Mouse (Mus musculus): ENCODE results near the gene Tub. TPM values are rescaled to one million over a fixed set of nuclear protein-coding genes. Genes with fewer than 3 reads are reported as not detected.

Gene Tub
- polyA plus RNA-seq, 1 experiment from 2014 or later = 0.11 TPM

GRCm38 (mm10) chr7:109072326-109072725 is 122.2 kb downstream of the Tub start:
- 53% methylated on average over 5 of the region's 5 CpGs for WGBS (ENCODE audit: insufficient replicate concordance)
- H3K27ac ChIP-seq (ENCODE audit: low read length) = no peak overlapping the region
- ATAC-seq (ENCODE audit: low read depth) = no peak
- no peak overlapping the region for H3K4me2 ChIP-seq (ENCODE audit: low read depth, low read length)
- H3K4me3 ChIP-seq (ENCODE audit: low read depth, low read length) = no peak overlapping the region
- H3K4me1 ChIP-seq (ENCODE audit: control insufficient read depth, low read depth, low read length) = no peaks in the 10 kb centered on the region
- H3K9me3 ChIP-seq (replicated peaks; ENCODE audit: control insufficient read depth, low read length) = no peaks in the 10 kb centered on the region
- H3K36me3 ChIP-seq (ENCODE audit: control insufficient read depth, insufficient read depth) = no peaks in the 10 kb centered on the region
- no peaks in the 10 kb centered on the region for H3K27me3 ChIP-seq (ENCODE audit: control insufficient read depth, insufficient read depth, low read depth, low read length)
- no peak overlapping the region for H3K9ac ChIP-seq (ENCODE audit: low read depth, low read length)

GRCm38 (mm10) chr7:109082269-109083112 is 132.4 kb downstream of the Tub start:
- H3K9me3 ChIP-seq (replicated peaks; ENCODE audit: control insufficient read depth, low read length) = no peaks in the 10 kb centered on the region
- peaks cover 24% of the 10 kb centered on the region for H3K27me3 ChIP-seq (ENCODE audit: control insufficient read depth, insufficient read depth, low read depth, low read length)
- no peak for ATAC-seq (ENCODE audit: low read depth)
- H3K9ac ChIP-seq (ENCODE audit: low read depth, low read length) = no peak overlapping the region
- WGBS (ENCODE audit: insufficient replicate concordance) = 17% methylated on average over 12 of the region's 12 CpGs
- peaks cover 4% of the 10 kb centered on the region for H3K4me1 ChIP-seq (ENCODE audit: control insufficient read depth, low read depth, low read length)
- peak overlapping the region; percentile 62 for H3K4me2 ChIP-seq (ENCODE audit: low read depth, low read length)
- H3K27ac ChIP-seq (ENCODE audit: low read length) = no peak overlapping the region
- H3K36me3 ChIP-seq (ENCODE audit: control insufficient read depth, insufficient read depth) = no peaks in the 10 kb centered on the region
- H3K4me3 ChIP-seq (ENCODE audit: low read depth, low read length) = peak overlapping the region; percentile 57

- Histone ChIP-seq H3K4me2 (ENCODE audit: low read depth, low read length) (peak within 1 kb of the TSS; percentile 62), H3K4me1 (ENCODE audit: control insufficient read depth, low read depth, low read length) (peaks cover 4% of the 10 kb centered on the region), H3K27ac (ENCODE audit: low read length) (no peak within 1 kb of the TSS), H3K4me3 (ENCODE audit: low read depth, low read length) (peak within 1 kb of the TSS; percentile 57), H3K27me3 (ENCODE audit: control insufficient read depth, insufficient read depth, low read depth, low read length) (peaks cover 24% of the 10 kb centered on the region), H3K9me3 (replicated peaks; ENCODE audit: control insufficient read depth, low read length) (no peaks in the 10 kb centered on the region), H3K9ac (ENCODE audit: low read depth, low read length) (no peak within 1 kb of the TSS), H3K36me3 (ENCODE audit: control insufficient read depth, insufficient read depth) (no peaks in the 10 kb centered on the region)
- 3% methylated on average over 50 of the region's 50 CpGs for WGBS (ENCODE audit: insufficient replicate concordance)
- ATAC-seq (ENCODE audit: low read depth) = 0 out of 2 replicates have a peak, but pooled peaks have one; percentile 24
Measured at GRCm38 (mm10) chr7:109083113-109083812, 133.1 kb downstream of the Tub start, which contains the start of gene Ric3. Ric3 (minus strand) TSS chr7:109083331.

GRCm38 (mm10) chr7:109083813-109084184 is 133.7 kb downstream of the Tub start:
- H3K36me3 ChIP-seq (ENCODE audit: control insufficient read depth, insufficient read depth) = no peaks in the 10 kb centered on the region
- H3K4me2 ChIP-seq (ENCODE audit: low read depth, low read length) = no peak overlapping the region
- peaks cover 4% of the 10 kb centered on the region for H3K4me1 ChIP-seq (ENCODE audit: control insufficient read depth, low read depth, low read length)
- H3K9me3 ChIP-seq (replicated peaks; ENCODE audit: control insufficient read depth, low read length) = no peaks in the 10 kb centered on the region
- 60% methylated on average over 4 of the region's 4 CpGs for WGBS (ENCODE audit: insufficient replicate concordance)
- H3K9ac ChIP-seq (ENCODE audit: low read depth, low read length) = no peak overlapping the region
- no peak overlapping the region for H3K4me3 ChIP-seq (ENCODE audit: low read depth, low read length)
- H3K27me3 ChIP-seq (ENCODE audit: control insufficient read depth, insufficient read depth, low read depth, low read length) = peaks cover 24% of the 10 kb centered on the region
- ATAC-seq (ENCODE audit: low read depth) = no peak
- H3K27ac ChIP-seq (ENCODE audit: low read length) = no peak overlapping the region

Other genes starting within 250 kb of the Tub start
- gene Olfr512, start 237.0 kb upstream of the Tub start, polyA plus RNA-seq (2015; fragmentation: Nextera tagmentation; extraction: Ambion mirVana) = not detected in 2 replicates
- not detected in 2 replicates for gene Olfr513, start 199.4 kb upstream of the Tub start, polyA plus RNA-seq (2015; fragmentation: Nextera tagmentation; extraction: Ambion mirVana)
- not detected in 2 replicates for gene Olfr514, start 124.3 kb upstream of the Tub start, polyA plus RNA-seq (2015; fragmentation: Nextera tagmentation; extraction: Ambion mirVana)
- gene Olfr516, start 99.8 kb upstream of the Tub start, polyA plus RNA-seq (2015; fragmentation: Nextera tagmentation; extraction: Ambion mirVana) = not detected in 2 replicates
- not detected in 2 replicates for gene Olfr517, start 78.0 kb upstream of the Tub start, polyA plus RNA-seq (2015; fragmentation: Nextera tagmentation; extraction: Ambion mirVana)
- gene Olfr518, start 65.3 kb upstream of the Tub start, polyA plus RNA-seq (2015; fragmentation: Nextera tagmentation; extraction: Ambion mirVana) = not detected in 2 replicates
- gene Olfr519, start 55.9 kb upstream of the Tub start, polyA plus RNA-seq (2015; fragmentation: Nextera tagmentation; extraction: Ambion mirVana) = not detected in 2 replicates
- gene Nlrp10, start 20.2 kb upstream of the Tub start, polyA plus RNA-seq (2015; fragmentation: Nextera tagmentation; extraction: Ambion mirVana) = 0.04 TPM in 1 of 2 replicates, not detected in the other
- gene Eif3f, start 15.9 kb upstream of the Tub start, polyA plus RNA-seq (2015; fragmentation: Nextera tagmentation; extraction: Ambion mirVana) = 28.0 and 29.1 TPM in 2 replicates
- 0.25 and 0.47 TPM in 2 replicates for gene Ric3, start 133.0 kb downstream of the Tub start, polyA plus RNA-seq (2015; fragmentation: Nextera tagmentation; extraction: Ambion mirVana)
- 1.0 and 1.1 TPM in 2 replicates for gene Lmo1, start 224.9 kb downstream of the Tub start, polyA plus RNA-seq (2015; fragmentation: Nextera tagmentation; extraction: Ambion mirVana)